Mouse (Mus musculus): ENCODE measurements around the gene Cacna1c. TPM values are rescaled to one million over a fixed set of nuclear protein-coding genes. Genes with fewer than 3 reads are reported as not detected.
"Not testable (repeated sequence)": the region's sequence is repeated elsewhere in the genome, so short reads cannot be mapped to it uniquely, and the experiment has no call there.

The Cacna1c gene
- total RNA-seq, 2 experiments from 2014 or later: 0.11 TPM; not detected in 1

DNA sequence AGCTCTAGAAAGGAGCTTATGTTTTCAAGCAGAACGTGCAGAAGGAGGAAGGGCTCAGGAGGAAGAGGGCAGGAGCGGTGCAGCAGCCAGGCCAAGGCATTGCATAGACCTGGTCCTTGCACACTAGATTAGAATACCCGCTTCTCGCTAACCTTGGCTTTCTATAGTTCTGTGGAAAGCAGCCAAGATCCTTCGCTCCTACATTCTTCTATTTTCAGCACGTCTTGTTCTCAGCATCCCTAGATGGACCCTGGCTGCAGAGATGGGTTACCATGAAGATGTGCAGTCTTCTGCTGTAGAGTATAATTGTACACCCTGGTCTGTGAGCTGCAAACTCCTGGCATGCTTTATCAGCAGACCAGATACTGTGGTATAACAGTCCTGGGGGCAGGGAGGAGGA is 18.0 kb upstream of the Cacna1c start:
- ATAC-seq (ENCODE audit: poor library complexity, severe bottlenecking): no peak

DNA sequence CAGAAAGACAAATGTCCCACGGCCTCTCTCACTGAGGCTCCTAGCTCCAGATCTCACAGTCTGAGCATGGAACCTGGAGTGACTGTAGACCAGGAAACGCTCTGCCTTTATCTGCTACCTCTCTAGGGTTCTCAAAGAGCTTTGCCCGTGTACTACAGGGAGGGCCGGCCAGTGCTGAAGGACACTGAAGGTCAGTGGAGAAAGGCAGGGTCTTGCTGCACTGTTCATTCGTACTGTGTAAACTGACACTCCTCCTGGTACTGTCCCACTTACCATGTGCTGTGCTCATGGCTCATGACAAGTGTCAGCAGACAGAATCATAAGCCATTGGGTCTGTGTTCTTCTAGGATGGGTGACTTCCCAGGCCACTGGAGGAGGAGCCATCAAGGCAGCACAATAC is 17.2 kb upstream of the Cacna1c start:
- no peak for ATAC-seq (ENCODE audit: poor library complexity, severe bottlenecking)

DNA sequence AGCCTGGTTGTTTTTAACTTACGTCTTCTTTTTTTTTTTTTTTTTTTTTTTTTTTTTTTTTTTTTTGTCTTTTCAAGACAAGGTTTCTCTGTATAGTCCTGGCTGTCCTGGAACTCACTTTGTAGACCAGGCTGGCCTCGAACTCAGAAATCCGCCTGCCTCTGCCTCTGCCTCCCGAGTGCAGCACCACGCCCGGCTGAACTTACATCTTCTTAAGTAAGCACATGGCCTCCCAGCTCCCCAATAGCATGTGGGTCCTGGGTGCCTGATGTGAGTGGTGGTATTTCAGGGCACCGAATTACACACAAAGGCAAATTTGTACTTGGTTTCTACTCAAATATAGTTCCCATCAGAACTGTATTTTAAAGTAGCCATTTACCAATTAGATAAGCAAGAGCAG is 9.8 kb upstream of the Cacna1c start:
- ATAC-seq (ENCODE audit: poor library complexity, severe bottlenecking): not testable (repeated sequence)

DNA sequence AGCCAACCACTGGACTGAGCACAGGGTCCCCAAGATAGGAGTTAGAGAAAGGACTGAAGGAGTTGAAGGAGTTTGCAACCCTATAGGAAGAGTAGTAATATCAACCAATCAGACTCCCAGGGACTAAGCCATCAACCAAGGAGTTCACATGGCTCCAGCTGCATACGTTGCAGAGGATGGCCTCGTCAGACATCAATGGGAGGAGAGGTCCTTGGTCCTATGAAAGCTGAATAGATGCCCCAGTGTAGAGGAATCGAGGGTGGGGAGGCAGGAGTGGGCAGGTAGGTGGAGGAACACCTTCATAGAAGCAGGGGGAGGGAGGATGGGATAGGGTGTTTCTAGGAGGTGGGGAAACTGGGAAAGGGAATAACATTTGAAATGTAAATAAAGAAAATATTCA is 8.7 kb upstream of the Cacna1c start:
- ATAC-seq (ENCODE audit: poor library complexity, severe bottlenecking): no peak

DNA sequence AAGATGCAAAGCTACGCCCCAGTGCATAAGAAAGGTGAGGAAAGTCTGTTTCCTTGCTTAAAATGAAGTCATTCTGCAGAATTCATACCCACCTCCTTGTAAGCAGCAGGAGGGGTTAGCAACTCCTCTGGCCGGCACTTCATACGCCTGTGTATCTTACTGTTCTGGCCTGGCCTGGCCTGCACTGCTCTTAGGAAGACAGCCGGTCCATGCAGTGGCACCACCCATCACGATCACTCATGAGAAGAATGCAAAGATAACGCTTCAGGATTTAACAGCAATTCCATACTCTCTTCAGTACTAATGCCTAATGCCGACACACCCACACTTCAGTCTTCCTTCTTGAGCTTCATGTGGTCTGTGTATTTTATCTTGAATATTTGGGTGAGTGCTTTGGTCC is 8.1 kb upstream of the Cacna1c start:
- ATAC-seq (ENCODE audit: poor library complexity, severe bottlenecking): no peak

DNA sequence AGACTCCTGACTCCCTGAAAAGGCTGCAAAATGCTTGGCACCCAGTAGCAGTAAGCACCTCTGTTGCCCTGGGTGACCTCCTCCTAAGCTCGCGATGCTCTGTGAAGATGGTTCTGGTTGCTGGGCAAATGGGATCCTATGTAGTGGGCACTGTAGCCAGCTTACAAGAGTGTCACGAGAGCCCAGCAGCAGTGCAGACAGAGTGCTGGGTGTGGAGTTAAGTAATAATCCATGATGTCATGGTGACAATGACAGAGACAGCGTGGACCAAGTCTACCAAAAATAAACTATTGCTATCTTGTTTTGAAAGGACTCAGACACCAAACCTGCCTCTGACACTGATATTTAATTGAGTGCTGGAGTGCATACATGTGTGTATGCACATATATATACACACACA is 5.4 kb upstream of the Cacna1c start:
- ATAC-seq (ENCODE audit: poor library complexity, severe bottlenecking): no peak

DNA sequence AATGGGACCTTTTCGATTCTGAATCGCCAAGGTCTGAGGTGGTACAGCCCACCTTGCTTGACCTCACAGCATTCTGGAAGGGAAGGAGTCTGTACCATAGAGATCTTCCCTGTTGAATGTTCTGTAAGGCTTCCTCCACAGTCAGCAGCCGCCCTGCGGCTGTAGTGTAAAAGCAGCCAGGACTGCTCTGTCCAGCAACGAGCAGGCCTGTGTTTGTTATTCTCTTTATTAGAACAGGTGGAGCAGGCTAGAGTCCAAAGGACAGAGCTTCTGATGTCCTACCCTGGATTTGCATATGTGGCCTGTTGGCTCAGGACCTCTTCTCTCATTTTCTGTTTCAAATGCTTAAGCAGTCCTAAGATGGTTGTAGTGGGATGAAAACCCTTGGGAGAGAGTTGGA is 4.1 kb upstream of the Cacna1c start:
- no peak for ATAC-seq (ENCODE audit: poor library complexity, severe bottlenecking)

DNA sequence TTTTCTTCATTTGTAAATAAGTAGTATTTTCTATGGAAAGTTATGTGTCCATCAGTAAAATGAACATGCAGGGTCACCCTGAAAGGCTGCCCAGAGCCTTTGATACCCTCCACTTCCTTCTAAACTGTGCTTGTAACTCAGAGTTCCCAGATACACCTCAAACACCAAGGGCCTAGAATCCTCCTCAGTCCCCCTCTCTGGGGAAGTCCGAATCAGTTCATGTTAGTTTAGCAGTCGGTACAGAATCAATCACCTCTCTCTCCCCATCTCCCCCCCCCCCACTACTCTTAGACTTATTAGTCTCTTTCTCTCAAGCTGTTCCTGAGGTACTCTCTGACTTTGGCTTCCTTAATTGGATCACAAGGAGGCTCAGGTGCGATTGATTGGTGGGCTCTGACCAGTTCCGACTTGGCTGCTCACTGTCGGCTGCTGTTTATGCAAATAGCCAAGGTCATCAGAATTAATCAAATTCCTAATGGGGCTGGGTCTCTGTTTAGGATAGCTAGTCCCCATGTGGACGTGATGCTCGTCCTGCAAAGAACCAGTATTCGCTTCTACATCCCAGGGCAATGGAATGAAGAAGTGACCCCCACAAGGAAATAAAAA is 3.2 kb upstream of the Cacna1c start:
- ATAC-seq (ENCODE audit: poor library complexity, severe bottlenecking): no peak

DNA sequence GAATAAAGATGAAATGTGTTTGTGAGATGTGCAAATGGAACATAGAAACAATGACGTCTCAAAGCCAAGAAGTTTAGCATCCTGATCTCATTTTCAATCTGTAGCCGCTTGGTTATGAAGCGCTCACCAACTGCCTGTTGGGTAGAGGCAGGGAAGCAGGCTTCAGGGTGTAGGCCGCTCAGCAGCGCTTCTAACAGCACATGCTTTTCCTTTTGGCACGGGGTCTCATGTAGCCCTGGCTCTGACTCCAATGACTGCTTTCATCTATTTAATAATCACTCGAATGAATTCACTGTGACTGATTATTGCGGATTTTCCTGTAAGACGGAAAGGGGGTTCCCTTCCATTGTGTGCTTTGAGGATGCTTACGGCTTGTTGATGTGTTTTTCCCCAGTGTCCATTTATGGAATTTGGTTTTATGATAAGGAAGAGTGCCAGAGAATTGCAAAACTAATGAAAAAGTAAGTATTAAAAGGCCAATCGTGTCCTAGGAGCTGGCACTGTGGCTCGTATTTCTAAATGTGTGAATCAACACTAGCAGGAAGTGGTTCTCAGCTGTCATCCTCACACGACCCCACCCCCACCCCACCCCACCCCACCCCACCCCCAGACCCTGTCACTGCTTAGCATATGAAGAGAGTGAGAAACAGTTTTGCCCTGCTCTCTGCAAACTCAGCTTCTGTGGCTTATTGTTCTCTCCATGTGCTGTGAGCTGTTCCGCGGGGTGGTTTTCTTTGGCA is 2.5 kb upstream of the Cacna1c start:
- no peak; the same call in 1 of the 2 replicates for ATAC-seq (ENCODE audit: poor library complexity, severe bottlenecking)

DNA sequence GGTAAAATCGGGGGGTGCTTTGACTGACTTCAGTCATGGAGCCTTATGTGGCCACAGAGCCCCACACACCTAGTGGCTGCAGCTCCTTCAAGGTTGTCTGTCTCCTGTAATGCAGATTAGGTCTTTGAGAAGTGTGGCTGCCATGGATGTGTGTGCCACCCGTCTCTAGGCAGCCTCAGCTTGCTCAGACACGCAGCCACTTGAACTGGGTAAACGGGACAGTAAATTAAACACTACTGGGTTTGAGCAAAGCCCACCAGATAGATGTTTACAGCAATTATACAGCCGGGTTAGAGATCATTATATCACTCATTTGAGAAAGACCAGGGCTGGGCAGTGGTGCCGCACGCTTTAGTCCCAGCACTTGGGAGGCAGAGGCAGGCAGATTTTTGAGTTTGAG is 1.6 kb downstream of the Cacna1c start:
- no peak for ATAC-seq (ENCODE audit: poor library complexity, severe bottlenecking)

DNA sequence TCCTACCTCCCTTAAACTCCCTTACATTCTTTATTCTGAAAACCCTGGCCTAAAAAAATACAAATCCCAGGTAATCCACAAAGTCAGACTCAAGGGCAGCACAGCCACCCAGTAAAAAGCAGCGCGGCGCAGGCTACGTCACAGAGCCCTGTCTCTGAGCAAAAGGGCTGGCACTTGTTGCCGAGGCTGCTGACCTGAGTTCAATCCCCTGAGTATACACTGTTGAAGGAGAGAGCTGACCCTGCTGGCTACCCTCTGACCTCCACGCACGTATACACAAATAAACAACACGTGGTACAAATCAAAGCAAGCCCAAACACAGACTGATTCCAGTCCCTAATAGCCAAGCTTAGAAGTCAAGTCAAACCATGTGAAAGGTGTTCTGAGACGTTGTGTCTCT is 2.1 kb downstream of the Cacna1c start:
- ATAC-seq (ENCODE audit: poor library complexity, severe bottlenecking): no peak

DNA sequence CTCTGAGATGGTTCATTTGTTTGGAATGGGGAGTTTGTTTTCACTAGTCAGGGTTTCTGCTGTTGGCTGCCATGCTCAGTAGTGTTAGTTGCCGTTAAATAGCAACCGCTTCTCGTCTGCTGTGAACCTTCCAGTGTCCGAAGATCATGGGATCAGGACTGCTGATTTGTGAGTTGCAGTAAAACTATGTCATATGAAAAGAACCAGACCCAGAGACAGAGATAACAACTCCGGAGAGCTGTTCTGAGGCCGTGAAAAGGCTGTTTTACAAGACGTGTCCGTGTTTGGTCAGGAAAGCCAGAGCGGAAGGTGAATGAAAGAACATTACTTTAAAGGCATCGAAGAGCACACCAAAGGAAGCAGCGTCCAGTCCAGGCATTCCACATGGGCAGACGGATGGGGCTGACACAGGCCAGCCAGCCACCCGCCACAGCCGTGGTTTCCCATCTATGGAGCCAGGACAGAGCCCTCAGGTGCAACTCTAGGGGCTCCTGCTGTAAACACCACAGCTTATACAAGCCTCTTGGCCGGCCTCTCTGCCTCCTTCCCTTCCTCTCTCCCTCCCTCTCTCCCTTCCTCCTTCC is 2.6 kb downstream of the Cacna1c start:
- ATAC-seq (ENCODE audit: poor library complexity, severe bottlenecking): no peak

DNA sequence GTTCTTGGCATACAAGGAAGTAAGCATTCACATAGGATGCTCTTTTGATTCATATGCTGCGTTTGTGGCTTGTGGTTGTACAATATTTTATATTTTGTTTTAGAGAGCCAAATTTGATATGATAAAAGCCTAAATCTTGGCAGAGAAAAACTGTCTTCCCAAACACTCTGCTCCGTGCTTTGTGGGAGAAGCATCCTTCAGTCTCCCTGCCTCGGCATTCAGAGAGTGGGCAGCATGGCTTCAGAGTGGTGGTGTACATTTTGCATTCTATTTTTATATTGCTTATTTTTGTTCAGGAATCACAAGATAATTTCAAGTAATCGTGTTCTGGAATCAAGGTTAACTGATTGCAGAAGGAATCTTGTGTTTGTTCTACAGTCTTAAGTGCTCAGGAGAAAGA is 4.7 kb downstream of the Cacna1c start:
- ATAC-seq (ENCODE audit: poor library complexity, severe bottlenecking): no peak

DNA sequence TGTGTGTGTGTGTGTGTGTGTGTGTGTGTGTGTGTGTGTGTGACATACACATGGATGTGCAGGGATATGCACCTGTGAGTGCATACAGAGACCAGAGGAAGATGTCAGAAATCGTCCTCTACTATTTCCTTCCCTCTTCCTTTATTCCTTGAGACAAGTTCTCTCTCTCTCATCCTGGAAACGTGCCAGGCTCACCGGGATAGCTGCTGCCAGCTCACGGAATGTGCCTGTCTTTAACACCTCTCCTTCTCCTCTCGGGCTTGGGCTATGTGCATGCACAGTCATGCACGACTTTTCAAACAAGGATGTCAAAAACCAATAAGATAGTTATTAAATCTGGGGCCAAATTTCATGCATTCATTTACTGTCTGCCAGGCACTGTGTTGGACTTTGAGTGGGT is 8.6 kb downstream of the Cacna1c start:
- ATAC-seq (ENCODE audit: poor library complexity, severe bottlenecking): no peak

DNA sequence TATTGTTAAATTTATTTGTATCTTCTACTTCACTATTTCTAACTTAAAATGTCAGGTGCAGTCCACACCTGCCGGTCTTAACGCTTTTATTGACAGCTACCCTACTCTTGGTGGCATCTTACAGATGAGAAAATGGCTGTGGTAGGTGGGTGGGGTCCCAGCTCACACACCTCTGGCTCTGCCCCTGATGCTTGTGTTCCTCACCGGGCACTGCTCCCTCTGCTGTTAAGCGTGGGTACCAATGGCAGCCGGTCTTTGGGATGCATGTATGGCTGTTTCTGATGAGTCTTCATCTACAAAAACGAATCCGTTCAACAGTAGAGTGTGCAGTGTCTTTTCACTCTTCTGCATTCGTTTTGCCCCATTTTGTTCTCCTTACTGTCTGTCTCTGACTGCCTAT is 9.6 kb downstream of the Cacna1c start:
- ATAC-seq (ENCODE audit: poor library complexity, severe bottlenecking): no peak

DNA sequence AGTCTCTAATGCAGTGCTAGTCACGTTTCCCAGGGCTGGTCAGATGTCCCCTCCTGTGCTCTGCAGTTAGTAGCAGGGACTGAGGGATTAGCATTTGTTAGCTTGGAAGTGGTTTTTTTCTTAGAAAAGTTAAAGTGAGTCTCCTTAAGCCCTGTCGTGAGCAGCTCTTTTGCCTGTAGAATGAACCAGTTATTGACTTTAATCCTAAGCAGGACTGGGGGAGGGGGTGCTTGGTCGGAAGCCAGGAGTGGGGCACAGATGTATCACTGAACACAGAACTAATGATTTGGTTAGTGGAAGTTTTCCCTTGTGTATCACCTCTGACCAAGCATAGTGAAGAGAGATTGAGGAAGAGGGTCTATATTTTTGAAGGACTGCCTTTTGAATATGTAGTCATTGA is 12.4 kb downstream of the Cacna1c start:
- no peak for ATAC-seq (ENCODE audit: poor library complexity, severe bottlenecking)

DNA sequence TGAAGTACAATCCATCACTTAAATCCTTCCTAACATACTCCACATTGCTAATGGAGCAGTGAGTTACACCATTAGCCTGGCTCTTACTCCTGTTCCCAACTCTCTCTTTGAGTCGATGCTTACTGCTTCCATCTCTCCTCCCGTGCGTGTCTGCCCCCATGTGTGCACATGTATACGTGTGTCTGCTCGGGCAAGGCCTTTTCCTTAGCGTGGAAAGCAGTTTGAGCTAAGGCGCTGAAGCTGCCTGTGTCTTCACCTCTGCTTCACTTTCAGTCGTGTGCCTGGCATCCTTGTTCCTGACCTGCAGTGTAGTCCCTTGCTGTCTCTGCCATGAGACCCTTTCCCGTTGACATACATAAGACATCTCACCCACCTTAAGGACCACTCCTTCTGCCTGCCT is 14.0 kb downstream of the Cacna1c start:
- no peak for ATAC-seq (ENCODE audit: poor library complexity, severe bottlenecking)

DNA sequence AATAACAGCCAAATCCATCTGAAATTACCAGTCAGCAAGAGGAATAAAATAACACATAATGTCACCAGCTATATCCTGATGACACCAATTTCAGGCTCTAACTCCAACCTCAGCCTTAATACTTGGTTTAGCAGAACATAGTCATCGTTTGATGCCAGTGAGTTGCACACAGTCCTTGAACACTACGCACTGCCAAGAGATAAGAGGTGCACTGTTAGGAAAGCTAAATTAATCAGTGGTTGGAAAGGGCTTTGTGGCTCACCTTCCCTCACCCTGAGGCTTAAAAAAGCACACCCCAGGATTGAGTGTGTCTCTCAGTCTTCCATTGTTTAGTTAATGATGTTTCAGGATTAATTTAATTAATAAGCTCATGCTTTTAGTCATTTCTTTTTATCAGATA is 16.0 kb downstream of the Cacna1c start:
- ATAC-seq (ENCODE audit: poor library complexity, severe bottlenecking): no peak

DNA sequence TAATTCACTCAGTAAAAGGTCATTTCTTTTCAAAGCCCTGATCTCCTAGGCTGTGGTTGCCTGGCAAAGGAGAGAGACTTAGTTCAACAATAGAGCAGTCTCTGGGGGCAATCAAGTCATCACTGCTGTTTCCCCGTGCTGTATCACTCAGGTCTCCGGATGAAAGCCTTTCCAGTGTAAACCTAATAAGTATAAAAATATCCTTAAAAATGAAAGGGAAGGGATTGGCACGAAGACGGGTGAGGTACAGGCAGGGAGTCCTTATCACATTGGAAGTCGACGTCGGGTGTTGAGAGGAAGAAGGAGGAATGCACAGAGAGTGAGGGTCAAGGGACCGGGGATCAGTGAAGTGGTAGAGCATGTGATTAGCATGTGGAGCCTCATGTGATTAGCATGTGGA is 19.1 kb downstream of the Cacna1c start:
- ATAC-seq (ENCODE audit: poor library complexity, severe bottlenecking): no peak

DNA sequence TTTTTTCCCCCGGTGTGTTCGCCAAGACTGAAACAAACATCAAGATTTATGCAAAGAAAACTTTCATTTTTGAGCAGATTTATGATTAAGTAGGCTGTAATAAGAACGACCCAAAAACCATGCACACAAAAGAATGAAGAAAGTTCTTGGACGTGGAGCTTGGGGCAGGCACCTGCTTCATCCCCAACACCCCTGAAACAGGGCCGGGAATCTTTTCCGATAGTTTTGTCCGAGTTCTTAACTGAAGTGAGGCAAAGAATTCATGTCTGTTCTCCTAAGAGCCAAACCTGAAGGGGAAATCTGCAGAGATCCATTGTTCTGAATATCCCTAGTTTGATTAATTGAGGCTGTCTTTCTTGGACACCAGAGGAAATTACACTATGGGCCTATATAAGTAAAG is 20.1 kb downstream of the Cacna1c start:
- no peak for ATAC-seq (ENCODE audit: poor library complexity, severe bottlenecking)

DNA sequence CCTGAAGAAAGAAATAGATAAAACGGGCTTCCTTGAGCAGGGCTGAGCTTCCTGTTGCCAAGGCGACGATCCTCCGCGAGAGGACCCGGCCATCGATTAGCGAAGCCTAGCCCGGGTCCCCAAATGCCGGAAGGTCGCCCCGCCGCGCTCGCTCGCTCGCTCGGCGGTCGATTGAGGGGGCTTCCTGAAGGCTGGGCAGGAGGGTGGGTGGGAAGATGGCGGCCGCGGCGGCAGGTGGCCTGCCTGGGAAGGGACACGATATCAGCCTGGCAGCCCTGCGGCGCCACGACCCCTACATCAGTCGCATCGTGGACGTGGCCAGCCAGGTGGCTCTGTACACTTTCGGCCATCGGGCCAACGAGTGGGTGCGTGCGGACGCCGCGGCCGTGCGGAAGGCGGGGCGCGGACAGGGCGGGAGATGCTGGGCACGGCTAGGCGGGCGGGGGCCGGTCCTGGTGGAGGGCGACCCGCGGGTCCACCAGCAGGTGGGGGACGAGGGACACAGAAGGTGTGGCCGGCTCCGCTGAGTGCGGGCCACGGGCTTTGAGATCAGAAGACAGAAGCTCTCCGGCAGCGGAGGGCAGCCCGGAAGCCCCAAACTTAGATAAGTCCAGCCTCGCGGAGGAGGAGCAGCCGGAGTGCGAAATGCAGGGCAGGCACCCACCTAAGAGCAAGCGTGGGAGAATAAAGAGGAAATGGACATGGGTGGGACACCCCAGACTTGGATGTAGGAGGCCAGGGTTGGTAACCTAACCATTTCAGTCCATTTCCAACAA is 21.0 kb downstream of the Cacna1c start, which contains the start of gene Dcp1b:
Dcp1b (plus strand) TSS at position 176 of the 776 bp plus-strand sequence.
- ATAC-seq (ENCODE audit: poor library complexity, severe bottlenecking): peak; percentile 93

Measured in megakaryocyte, adult 5-6 weeks (primary cell).